Mouse (Mus musculus) urinary bladder, postnatal 25 days (tissue): ENCODE measurements at regions not wholly inside any gene's neighbourhood (a gene's known extent, or its start where the extent isn't known, plus 50 kb on each side); places are given as distances from the start of the nearest gene placed in this dataset.

Experiments used
- DNase-seq: peaks from one replicate; pipeline ENCODE4 v3.0.0; 2022; ENCODE audit warnings: low spot score

GRCm38 (mm10) chr16:22750725-22751287 lies 60.6 kb downstream of the Crygs start:
- DNase-seq, result no peak

GRCm38 (mm10) chr16:22744121-22744855 lies 67.1 kb downstream of the Crygs start:
- no peak for DNase-seq

GRCm38 (mm10) chr16:22743461-22743860 lies 67.9 kb downstream of the Crygs start:
- no peak for DNase-seq

GRCm38 (mm10) chr16:22741496-22741895 lies 69.9 kb downstream of the Crygs start:
- no peak for DNase-seq

GRCm38 (mm10) chr16:22734529-22735022 lies 76.8 kb downstream of the Crygs start:
- DNase-seq, result no peak

- DNase-seq, result no peak
These were observed 76.9 kb upstream of the Dgkg start for GRCm38 (mm10) chr16:22733772-22734528.

GRCm38 (mm10) chr16:22729096-22729495 lies 72.1 kb upstream of the Dgkg start:
- no peak for DNase-seq

- no peak for DNase-seq
These were observed 68.2 kb upstream of the Dgkg start for GRCm38 (mm10) chr16:22725261-22725660.

GRCm38 (mm10) chr16:22723333-22723732 lies 66.3 kb upstream of the Dgkg start:
- DNase-seq, result no peak

GRCm38 (mm10) chr16:22719791-22720190 lies 62.8 kb upstream of the Dgkg start:
- no peak for DNase-seq

- peak; percentile 14 for DNase-seq
These were observed 62.3 kb upstream of the Dgkg start for GRCm38 (mm10) chr16:22719304-22719703.

GRCm38 (mm10) chr16:22717462-22717861 lies 60.4 kb upstream of the Dgkg start:
- no peak for DNase-seq

- no peak for DNase-seq
These were observed 59.3 kb upstream of the Dgkg start for GRCm38 (mm10) chr16:22716306-22716830.

GRCm38 (mm10) chr16:22714315-22714714 lies 57.3 kb upstream of the Dgkg start:
- no peak for DNase-seq

GRCm38 (mm10) chr16:22708768-22709167 lies 51.7 kb upstream of the Dgkg start:
- no peak for DNase-seq
